Mouse (Mus musculus): ENCODE data around the gene Zgrf1. TPM values are rescaled to one million over a fixed set of nuclear protein-coding genes. Genes with fewer than 3 reads are reported as not detected.

The Zgrf1 gene
- polyA plus RNA-seq (2012; rRNA removed): 0.03 and 0.05 TPM in 2 replicates

GRCm38 (mm10) chr3:127552973-127553719, at the start of gene Zgrf1, which contains the start of gene Larp7:
Zgrf1 (plus strand) TSS chr3:127553489.
Larp7 (minus strand) TSS chr3:127553349.

DNA sequence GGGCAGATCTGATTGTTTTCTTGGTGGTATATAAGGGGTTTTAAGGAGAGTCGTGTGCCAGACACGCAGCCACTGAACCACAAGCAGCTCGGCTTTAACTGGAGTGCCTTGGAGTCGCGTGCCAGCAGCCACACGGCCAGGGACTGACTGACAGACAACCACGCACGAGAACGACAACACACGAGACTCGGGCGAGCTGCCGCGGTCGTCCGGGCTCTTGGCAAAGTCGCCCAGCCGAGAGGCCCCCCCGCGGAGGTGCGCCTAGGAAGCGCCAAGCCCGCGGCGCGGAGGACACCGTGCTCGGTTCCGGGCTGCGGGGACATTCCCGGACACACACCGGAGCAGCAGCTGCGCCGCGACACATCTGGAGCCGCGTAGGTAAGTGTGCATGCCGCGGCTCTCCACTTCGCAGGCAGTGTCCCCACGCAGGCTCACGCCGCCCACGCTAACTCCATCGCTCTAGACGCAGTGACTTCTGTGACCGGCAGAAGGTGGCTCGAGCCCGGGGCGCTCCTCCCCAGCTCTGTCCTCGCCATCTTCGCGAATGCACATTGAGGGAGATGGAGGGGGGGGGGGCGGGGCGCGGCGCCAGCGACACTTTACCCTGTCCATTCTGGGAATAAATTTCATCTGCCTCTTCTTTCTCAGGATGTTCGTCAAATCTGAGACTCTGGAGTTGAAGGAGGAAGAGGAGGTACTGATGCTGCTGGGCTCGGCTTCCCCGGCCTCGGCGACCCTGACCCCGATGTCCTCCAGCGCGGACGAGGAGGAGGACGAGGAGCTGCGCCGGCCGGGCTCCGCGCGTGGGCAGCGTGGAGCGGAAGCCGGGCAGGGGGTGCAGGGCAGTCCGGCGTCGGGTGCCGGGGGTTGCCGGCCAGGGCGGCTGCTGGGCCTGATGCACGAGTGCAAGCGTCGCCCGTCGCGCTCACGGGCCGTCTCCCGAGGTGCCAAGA, 80.1 kb downstream of the Zgrf1 start, which contains the start of gene Neurog2:
Gene Neurog2 (plus strand): TSS at position 56 of the 953 bp plus-strand sequence.

Other genes starting within 250 kb of the Zgrf1 start
- gene Ank2, start 54.1 kb upstream of the Zgrf1 start, polyA plus RNA-seq (2012; rRNA removed): 1.2 and 1.3 TPM in 2 replicates
- 0.05 and 0.06 TPM in 2 replicates for gene Larp7, start 140 bp upstream of the Zgrf1 start, polyA plus RNA-seq (2012; rRNA removed)
- gene Neurog2, start 79.6 kb downstream of the Zgrf1 start, polyA plus RNA-seq (2012; rRNA removed): not detected in 2 replicates
- 0.30 and 0.55 TPM in 2 replicates for gene Alpk1, start 227.0 kb downstream of the Zgrf1 start, polyA plus RNA-seq (2012; rRNA removed)
- gene Tifa, start 236.3 kb downstream of the Zgrf1 start, polyA plus RNA-seq (2012; rRNA removed): 4.6 and 5.4 TPM in 2 replicates

Measured in stomach, adult 2 months (tissue).